Mouse (Mus musculus) embryo, embryonic 11.5 days (tissue): Measurements from ENCODE around the gene Agps.
A peak's percentile ranks its signal among the peaks of the same experiment; 100 is the strongest.
"Not testable (repeated sequence)": the region's sequence is repeated elsewhere in the genome, so short reads cannot be mapped to it uniquely, and the experiment has no call there.

ENCODE experiments used
- DNase-seq: peaks from one replicate; pipeline ENCODE4 v3.0.0-alpha.2; 2012; ENCODE audit warnings: low read depth, low spot score

The Agps gene

GRCm38 (mm10) chr2:75929786-75930444 lies 97.9 kb downstream of the Agps start:
- no peak for DNase-seq

GRCm38 (mm10) chr2:75930941-75931340 lies 99.0 kb downstream of the Agps start:
- DNase-seq: no peak

- DNase-seq: no peak
Observed at GRCm38 (mm10) chr2:75933541-75933940, 101.6 kb downstream of the Agps start.

- DNase-seq: not testable (repeated sequence)
Observed at GRCm38 (mm10) chr2:75936685-75937084, 104.7 kb downstream of the Agps start.

- DNase-seq: not testable (repeated sequence)
Observed at GRCm38 (mm10) chr2:75937520-75938116, 105.6 kb downstream of the Agps start.

GRCm38 (mm10) chr2:75938117-75939063 lies 106.4 kb downstream of the Agps start, which contains the start of gene Ttc30b:
Gene Ttc30b, minus strand, starts transcription at chr2:75938585.
- peak; percentile 68 for DNase-seq

GRCm38 (mm10) chr2:75950685-75951084 lies 118.7 kb downstream of the Agps start:
- DNase-seq: no peak

- no peak for DNase-seq
Observed at GRCm38 (mm10) chr2:75953320-75953719, 121.3 kb downstream of the Agps start.

GRCm38 (mm10) chr2:75955709-75956108 lies 123.7 kb downstream of the Agps start:
- no peak for DNase-seq

- DNase-seq: peak; percentile 26
Observed at GRCm38 (mm10) chr2:75959183-75959849, 127.3 kb downstream of the Agps start.

GRCm38 (mm10) chr2:75959850-75960365 lies 127.9 kb downstream of the Agps start:
- DNase-seq: peak; percentile 27

GRCm38 (mm10) chr2:75960366-75961330 lies 128.7 kb downstream of the Agps start:
- DNase-seq: peak; percentile 14

- DNase-seq: no peak
Observed at GRCm38 (mm10) chr2:75963211-75963840, 131.3 kb downstream of the Agps start.

GRCm38 (mm10) chr2:75964051-75964450 lies 132.1 kb downstream of the Agps start:
- no peak for DNase-seq

GRCm38 (mm10) chr2:75964512-75964911 lies 132.5 kb downstream of the Agps start:
- DNase-seq: peak; percentile 42

- DNase-seq: peak; percentile 43
Observed at GRCm38 (mm10) chr2:75964972-75965371, 133.0 kb downstream of the Agps start.

- no peak for DNase-seq
Observed at GRCm38 (mm10) chr2:75974131-75974530, 142.2 kb downstream of the Agps start.

- not testable (repeated sequence) for DNase-seq
Observed at GRCm38 (mm10) chr2:75976070-75976469, 144.1 kb downstream of the Agps start.

GRCm38 (mm10) chr2:75977752-75978368 lies 145.9 kb downstream of the Agps start, which contains the start of gene Ttc30a2:
Gene Ttc30a2, minus strand, starts transcription at chr2:75978170.
- not testable (repeated sequence) for DNase-seq
